Mouse (Mus musculus): ENCODE data around the gene Pfn1. TPM values are rescaled to one million over a fixed set of nuclear protein-coding genes. Genes with fewer than 3 reads are reported as not detected.
A peak's percentile ranks its signal among the peaks of the same experiment; 100 is the strongest.

Pfn1 gene
- polyA plus RNA-seq (2015; fragmentation: Nextera tagmentation; extraction: Ambion mirVana), result 1,478 and 1,672 TPM in 2 replicates

- Histone ChIP-seq H3K27me3 (no peaks in the 10 kb centered on the region), H3K36me3 (peaks cover 36% of the 10 kb centered on the region), H3K4me3 (peak within 1 kb of the TSS; percentile 100), H3K9me3 (no peaks in the 10 kb centered on the region), H3K27ac (peak within 1 kb of the TSS; percentile 97), H3K4me2 (peak within 1 kb of the TSS; percentile 97), H3K4me1 (peaks cover 69% of the 10 kb centered on the region), H3K9ac (peak within 1 kb of the TSS; percentile 100)
- ATAC-seq (ENCODE audit: insufficient number of reproducible peaks, insufficient read depth, low FRiP score, low TSS enrichment, low read depth), result peak; percentile 33; the same call in 1 of the 2 replicates
- WGBS, result 0% methylated on average over 60 of the region's 61 CpGs
Observed at GRCm38 (mm10) chr11:70654198-70654922, at the start of gene Pfn1. Gene Pfn1 (minus strand): TSS chr11:70654644.

- Histone ChIP-seq H3K4me3 (no peak overlapping the region), H3K9me3 (no peaks in the 10 kb centered on the region), H3K9ac (peak overlapping the region; percentile 94), H3K4me2 (peak overlapping the region; percentile 82), H3K36me3 (peaks cover 48% of the 10 kb centered on the region), H3K27ac (no peak overlapping the region), H3K4me1 (peaks cover 21% of the 10 kb centered on the region), H3K27me3 (no peaks in the 10 kb centered on the region)
- ATAC-seq (ENCODE audit: insufficient number of reproducible peaks, insufficient read depth, low FRiP score, low TSS enrichment, low read depth), result no peak
- 62% methylated on average over 6 of the region's 6 CpGs for WGBS
Observed at GRCm38 (mm10) chr11:70702781-70703180, 48.3 kb upstream of the Pfn1 start.

- H3K4me1 ChIP-seq, result peaks cover 21% of the 10 kb centered on the region
- WGBS, result 76% methylated on average over 6 of the region's 6 CpGs
- H3K4me2 ChIP-seq, result peak overlapping the region; percentile 82
- H3K27ac ChIP-seq, result no peak overlapping the region
- H3K9me3 ChIP-seq, result no peaks in the 10 kb centered on the region
- H3K4me3 ChIP-seq, result peak overlapping the region; percentile 92; the same call in 1 of the 2 replicates
- peaks cover 42% of the 10 kb centered on the region for H3K36me3 ChIP-seq
- peak overlapping the region; percentile 94 for H3K9ac ChIP-seq
- ATAC-seq (ENCODE audit: insufficient number of reproducible peaks, insufficient read depth, low FRiP score, low TSS enrichment, low read depth), result no peak
- no peaks in the 10 kb centered on the region for H3K27me3 ChIP-seq
Observed at GRCm38 (mm10) chr11:70701984-70702733, 47.7 kb upstream of the Pfn1 start.

GRCm38 (mm10) chr11:70701221-70701955 is 46.9 kb upstream of the Pfn1 start:
- WGBS, result 11% methylated on average over 10 of the region's 10 CpGs
- Histone ChIP-seq H3K36me3 (peaks cover 34% of the 10 kb centered on the region), H3K4me1 (peaks cover 21% of the 10 kb centered on the region), H3K4me2 (peak overlapping the region; percentile 82), H3K27me3 (no peaks in the 10 kb centered on the region), H3K27ac (peak overlapping the region; percentile 93; the same call in 1 of the 2 replicates), H3K4me3 (peak overlapping the region; percentile 92), H3K9me3 (no peaks in the 10 kb centered on the region), H3K9ac (peak overlapping the region; percentile 94)
- ATAC-seq (ENCODE audit: insufficient number of reproducible peaks, insufficient read depth, low FRiP score, low TSS enrichment, low read depth), result no peak

- WGBS, result 1% methylated on average over 34 of the region's 34 CpGs
- Histone ChIP-seq H3K27me3 (no peaks in the 10 kb centered on the region), H3K9ac (peak overlapping the region; percentile 94), H3K4me1 (peaks cover 21% of the 10 kb centered on the region), H3K4me3 (peak overlapping the region; percentile 92), H3K27ac (peak overlapping the region; percentile 93), H3K4me2 (peak overlapping the region; percentile 82), H3K9me3 (no peaks in the 10 kb centered on the region), H3K36me3 (peaks cover 26% of the 10 kb centered on the region)
- ATAC-seq (ENCODE audit: insufficient number of reproducible peaks, insufficient read depth, low FRiP score, low TSS enrichment, low read depth), result peak; percentile 32; the same call in 1 of the 2 replicates
Observed at GRCm38 (mm10) chr11:70700613-70701012, 46.2 kb upstream of the Pfn1 start.

- ATAC-seq (ENCODE audit: insufficient number of reproducible peaks, insufficient read depth, low FRiP score, low TSS enrichment, low read depth), result peak; percentile 88
- WGBS, result 1% methylated on average over 64 of the region's 69 CpGs
- peak within 1 kb of the TSS; percentile 82 for H3K4me2 ChIP-seq
- H3K9me3 ChIP-seq, result no peaks in the 10 kb centered on the region
- peak within 1 kb of the TSS; percentile 92 for H3K4me3 ChIP-seq
- no peaks in the 10 kb centered on the region for H3K27me3 ChIP-seq
- H3K9ac ChIP-seq, result peak within 1 kb of the TSS; percentile 94
- peaks cover 21% of the 10 kb centered on the region for H3K4me1 ChIP-seq
- peak within 1 kb of the TSS; percentile 93 for H3K27ac ChIP-seq
- H3K36me3 ChIP-seq, result peaks cover 20% of the 10 kb centered on the region
Observed at GRCm38 (mm10) chr11:70699722-70700556, 45.5 kb upstream of the Pfn1 start, which contains the start of the genes Inca1 and Kif1c. Gene Inca1 (minus strand): TSS chr11:70700155. Gene Kif1c (plus strand): TSS chr11:70700548.

GRCm38 (mm10) chr11:70699051-70699450 is 44.6 kb upstream of the Pfn1 start:
- H3K9me3 ChIP-seq, result no peaks in the 10 kb centered on the region
- H3K27me3 ChIP-seq, result no peaks in the 10 kb centered on the region
- no peak overlapping the region for H3K9ac ChIP-seq
- H3K4me3 ChIP-seq, result no peak overlapping the region
- no peak for ATAC-seq (ENCODE audit: insufficient number of reproducible peaks, insufficient read depth, low FRiP score, low TSS enrichment, low read depth)
- peaks cover 11% of the 10 kb centered on the region for H3K36me3 ChIP-seq
- H3K4me2 ChIP-seq, result no peak overlapping the region
- no peak overlapping the region for H3K27ac ChIP-seq
- H3K4me1 ChIP-seq, result peaks cover 21% of the 10 kb centered on the region
- 54% methylated on average over 2 of the region's 2 CpGs for WGBS

GRCm38 (mm10) chr11:70697376-70697775 is 42.9 kb upstream of the Pfn1 start:
- Histone ChIP-seq H3K9ac (no peak overlapping the region), H3K4me2 (no peak overlapping the region), H3K4me1 (peaks cover 16% of the 10 kb centered on the region), H3K36me3 (no peaks in the 10 kb centered on the region), H3K27ac (no peak overlapping the region), H3K4me3 (no peak overlapping the region), H3K27me3 (no peaks in the 10 kb centered on the region), H3K9me3 (no peaks in the 10 kb centered on the region)
- 69% methylated on average over 3 of the region's 3 CpGs for WGBS
- no peak for ATAC-seq (ENCODE audit: insufficient number of reproducible peaks, insufficient read depth, low FRiP score, low TSS enrichment, low read depth)

- no peaks in the 10 kb centered on the region for H3K36me3 ChIP-seq
- WGBS, result 66% methylated on average over 3 of the region's 3 CpGs
Observed at GRCm38 (mm10) chr11:70693504-70693903, 39.1 kb upstream of the Pfn1 start.

GRCm38 (mm10) chr11:70689578-70689977 is 35.1 kb upstream of the Pfn1 start:
- 50% methylated on average over 4 of the region's 4 CpGs for WGBS
- H3K4me2 ChIP-seq, result no peak overlapping the region
- H3K4me1 ChIP-seq, result peaks cover 17% of the 10 kb centered on the region
- peaks cover 9% of the 10 kb centered on the region; the same call in 1 of the 2 replicates for H3K36me3 ChIP-seq
- no peak overlapping the region for H3K9ac ChIP-seq
- no peaks in the 10 kb centered on the region for H3K9me3 ChIP-seq
- no peak for ATAC-seq (ENCODE audit: insufficient number of reproducible peaks, insufficient read depth, low FRiP score, low TSS enrichment, low read depth)
- H3K27me3 ChIP-seq, result no peaks in the 10 kb centered on the region
- H3K27ac ChIP-seq, result no peak overlapping the region
- H3K4me3 ChIP-seq, result no peak overlapping the region

More at GRCm38 (mm10) chr11:70693504-70693903, 39.1 kb upstream of the Pfn1 start:
- ATAC-seq (ENCODE audit: insufficient number of reproducible peaks, insufficient read depth, low FRiP score, low TSS enrichment, low read depth), result no peak
- H3K27me3 ChIP-seq, result no peaks in the 10 kb centered on the region
- H3K9ac ChIP-seq, result no peak overlapping the region
- H3K4me1 ChIP-seq, result peaks cover 2% of the 10 kb centered on the region; the same call in 1 of the 2 replicates
- no peak overlapping the region for H3K27ac ChIP-seq
- no peak overlapping the region for H3K4me3 ChIP-seq
- H3K9me3 ChIP-seq, result no peaks in the 10 kb centered on the region
- no peak overlapping the region for H3K4me2 ChIP-seq
